Mouse (Mus musculus) C2C12 (cell line): ENCODE measurements around the gene Gm45799.

Experiments
- CEBPB ChIP-seq: IDR thresholded peaks from one replicate; pipeline ENCODE4 v1.6.1; 2011; ENCODE audit warnings: low read depth, mild to moderate bottlenecking, control low read depth, moderate library complexity
- CTCF ChIP-seq: IDR thresholded peaks from one replicate; pipeline ENCODE4 v1.5.1; 2011; ENCODE audit not compliant: control insufficient read depth, insufficient read depth, insufficient read length
- MYOG ChIP-seq: IDR thresholded peaks from one replicate; pipeline ENCODE4 v1.6.1; 2011; ENCODE audit not compliant: control insufficient read depth, insufficient read length; ENCODE audit errors: extremely low read depth

DNA sequence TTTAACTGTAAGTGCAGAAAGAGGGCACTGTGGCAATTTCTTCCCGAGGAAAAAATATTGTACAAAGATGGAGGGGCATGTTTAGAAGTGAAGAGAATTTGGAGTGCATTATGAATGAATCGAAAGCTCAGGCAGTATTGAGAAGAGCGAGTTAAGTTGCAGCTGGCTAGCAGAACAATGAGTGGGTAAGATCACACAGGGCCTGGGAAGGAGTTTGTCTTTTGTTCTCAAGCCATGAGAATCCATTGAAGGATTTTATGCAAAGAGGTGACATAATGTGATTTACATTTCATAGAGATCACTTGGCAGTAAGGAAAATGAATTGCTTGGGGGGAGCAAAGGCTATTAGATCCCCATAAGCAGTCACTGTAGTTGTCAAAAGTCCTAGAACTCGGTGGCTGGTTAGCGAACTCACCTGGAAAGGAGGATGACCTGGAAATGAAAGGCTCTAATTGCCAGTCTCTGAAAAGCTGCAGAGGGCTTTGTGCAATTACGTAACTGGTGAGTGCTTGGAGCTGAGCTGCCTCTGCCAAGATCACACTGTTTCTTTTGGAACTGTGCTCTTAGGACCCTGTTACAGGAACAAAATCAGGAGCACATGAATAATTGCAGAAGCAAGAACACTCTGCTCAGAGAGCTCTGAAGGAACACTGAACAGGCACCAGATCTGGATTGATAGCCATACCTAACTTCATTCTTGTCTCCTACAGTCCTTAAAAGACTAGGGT lies 88.5 kb downstream of the Gm45799 start:
- no peak for TF ChIP-seq CTCF
- no peak for TF ChIP-seq MYOG
- no peak for TF ChIP-seq CEBPB
